Mouse (Mus musculus) hindbrain, embryonic 15.5 days (tissue): Measurements from ENCODE around the gene Opalin. TPM values are rescaled to one million over a fixed set of nuclear protein-coding genes. Genes with fewer than 3 reads are reported as not detected.
A peak's percentile ranks its signal among the peaks of the same experiment; 100 is the strongest.

Source experiments
- ATAC-seq: fragments of 200-750 bp; cut with Nextera tagmentation; 2 replicates; pipeline ENCODE4 v1.8.0; 2017; ENCODE audit warnings: low read depth, moderate number of reproducible peaks, moderate TSS enrichment; ENCODE audit not compliant: low FRiP score
- H3K27ac ChIP-seq: fragments of 300-500 bp; sonication (generic); replicated peaks from 2 replicates; pipeline ENCODE4 v1.5.1; 2015; ENCODE audit warnings: mild to moderate bottlenecking, inconsistent platforms
- H3K27me3 ChIP-seq: fragments of 300-500 bp; sonication (generic); 2 replicates; pipeline ENCODE4 v1.6.1; 2015; ENCODE audit warnings: control low read depth, inconsistent platforms
- H3K36me3 ChIP-seq: fragments of 300-500 bp; sonication (generic); 2 replicates; pipeline ENCODE4 v1.6.1; 2015; ENCODE audit warnings: control low read depth, inconsistent platforms
- H3K4me1 ChIP-seq: fragments of 300-500 bp; sonication (generic); replicated peaks from 2 replicates; pipeline ENCODE4 v1.6.1; 2015; ENCODE audit warnings: control low read depth, inconsistent platforms
- H3K4me2 ChIP-seq: fragments of 300-500 bp; sonication (generic); 2 replicates; pipeline ENCODE4 v1.6.1; 2015; ENCODE audit warnings: moderate library complexity, mild to moderate bottlenecking, inconsistent platforms
- H3K4me3 ChIP-seq: fragments of 300-500 bp; sonication (generic); 2 replicates; pipeline ENCODE4 v1.5.1; 2015; ENCODE audit warnings: mild to moderate bottlenecking, inconsistent platforms
- H3K9ac ChIP-seq: fragments of 300-500 bp; sonication (generic); 2 replicates; pipeline ENCODE4 v1.6.1; 2015; ENCODE audit warnings: inconsistent platforms
- H3K9me3 ChIP-seq: fragments of 300-500 bp; sonication (generic); 2 replicates; pipeline ENCODE4 v1.6.1; 2016; ENCODE audit warnings: control low read depth, inconsistent platforms
- WGBS: fragments of 180-500 bp; shearing (Covaris S2); methylation state at CpG from one replicate; pipeline ENCODE4 v1.1.7; 2015; 5-methylcytosine and 5-hydroxymethylcytosine counted together
- polyA plus RNA-seq: library from polyadenylated mRNA; unstranded; fragments of >200 nt; fragmentation: Nextera tagmentation; extraction: Ambion mirVana; gene quantifications from 2 replicates; pipeline ENCODE4 v1.2.1, GENCODE M21; 2015

The Opalin gene
- polyA plus RNA-seq: not detected in 2 replicates

GRCm38 (mm10) chr19:41076906-41077305 lies at the start of gene Opalin:
Gene Opalin (minus strand): TSS chr19:41077113.
- Histone ChIP-seq H3K9me3 (no peaks in the 10 kb centered on the region), H3K27me3 (no peaks in the 10 kb centered on the region), H3K4me3 (no peak within 1 kb of the TSS), H3K4me1 (peaks cover 7% of the 10 kb centered on the region; the same call in 1 of the 2 replicates), H3K36me3 (no peaks in the 10 kb centered on the region), H3K4me2 (no peak within 1 kb of the TSS), H3K27ac (no peak within 1 kb of the TSS), H3K9ac (no peak within 1 kb of the TSS)
- WGBS: 77% methylated on average over 3 of the region's 3 CpGs
- ATAC-seq: no peak

GRCm38 (mm10) chr19:41123009-41123408 lies 46.1 kb upstream of the Opalin start:
- Histone ChIP-seq H3K4me1 (0 out of 2 replicates have a peak, but pooled peaks cover 5% of the 10 kb centered on the region), H3K4me2 (no peak overlapping the region), H3K9me3 (no peaks in the 10 kb centered on the region), H3K36me3 (no peaks in the 10 kb centered on the region), H3K27ac (no peak overlapping the region), H3K4me3 (no peak overlapping the region), H3K9ac (no peak overlapping the region), H3K27me3 (0 out of 2 replicates have a peak, but pooled peaks cover 5% of the 10 kb centered on the region)
- no peak for ATAC-seq
- 28% methylated on average over 3 of the region's 3 CpGs for WGBS

GRCm38 (mm10) chr19:41119924-41120323 lies 43.0 kb upstream of the Opalin start:
- no peak overlapping the region for H3K4me2 ChIP-seq
- H3K4me3 ChIP-seq: no peak overlapping the region
- 74% methylated on average over 13 of the region's 13 CpGs for WGBS
- no peak overlapping the region for H3K27ac ChIP-seq
- no peaks in the 10 kb centered on the region for H3K36me3 ChIP-seq
- ATAC-seq: peak; percentile 46; the same call in 1 of the 2 replicates
- H3K27me3 ChIP-seq: 0 out of 2 replicates have a peak, but pooled peaks cover 5% of the 10 kb centered on the region
- no peaks in the 10 kb centered on the region for H3K9me3 ChIP-seq
- H3K4me1 ChIP-seq: peaks cover 6% of the 10 kb centered on the region
- no peak overlapping the region for H3K9ac ChIP-seq

GRCm38 (mm10) chr19:41118346-41118745 lies 41.4 kb upstream of the Opalin start:
- no peak for ATAC-seq
- no peak overlapping the region for H3K27ac ChIP-seq
- H3K4me3 ChIP-seq: no peak overlapping the region
- no peak overlapping the region for H3K4me2 ChIP-seq
- WGBS: 45% methylated on average over 6 of the region's 6 CpGs
- H3K9me3 ChIP-seq: no peaks in the 10 kb centered on the region
- no peaks in the 10 kb centered on the region for H3K36me3 ChIP-seq
- peaks cover 21% of the 10 kb centered on the region for H3K4me1 ChIP-seq
- 0 out of 2 replicates have a peak, but pooled peaks cover 5% of the 10 kb centered on the region for H3K27me3 ChIP-seq
- H3K9ac ChIP-seq: no peak overlapping the region

- H3K4me2 ChIP-seq: no peak overlapping the region
- H3K4me3 ChIP-seq: no peak overlapping the region
- ATAC-seq: 0 out of 2 replicates have a peak, but pooled peaks have one; percentile 39
- H3K27me3 ChIP-seq: 0 out of 2 replicates have a peak, but pooled peaks cover 5% of the 10 kb centered on the region
- no peak overlapping the region for H3K9ac ChIP-seq
- H3K27ac ChIP-seq: no peak overlapping the region
- peaks cover 29% of the 10 kb centered on the region for H3K4me1 ChIP-seq
- H3K36me3 ChIP-seq: no peaks in the 10 kb centered on the region
- no peaks in the 10 kb centered on the region for H3K9me3 ChIP-seq
- 66% methylated on average over 4 of the region's 4 CpGs for WGBS
Measured at GRCm38 (mm10) chr19:41117334-41117733, 40.4 kb upstream of the Opalin start.

- H3K27ac ChIP-seq: no peak overlapping the region
- H3K9ac ChIP-seq: no peak overlapping the region
- no peaks in the 10 kb centered on the region for H3K36me3 ChIP-seq
- no peaks in the 10 kb centered on the region for H3K9me3 ChIP-seq
- ATAC-seq: peak; percentile 43
- H3K4me2 ChIP-seq: no peak overlapping the region
- H3K27me3 ChIP-seq: no peaks in the 10 kb centered on the region
- peaks cover 33% of the 10 kb centered on the region for H3K4me1 ChIP-seq
- no peak overlapping the region for H3K4me3 ChIP-seq
- WGBS: 18% methylated on average over 5 of the region's 5 CpGs
Measured at GRCm38 (mm10) chr19:41114611-41115010, 37.7 kb upstream of the Opalin start.

GRCm38 (mm10) chr19:41113911-41114531 lies 37.1 kb upstream of the Opalin start:
- Histone ChIP-seq H3K36me3 (no peaks in the 10 kb centered on the region), H3K9ac (no peak overlapping the region), H3K4me1 (peaks cover 39% of the 10 kb centered on the region), H3K27ac (no peak overlapping the region), H3K9me3 (no peaks in the 10 kb centered on the region), H3K4me3 (no peak overlapping the region), H3K4me2 (no peak overlapping the region), H3K27me3 (no peaks in the 10 kb centered on the region)
- ATAC-seq: peak; percentile 40
- 44% methylated on average over 17 of the region's 17 CpGs for WGBS

- 24% methylated on average over 6 of the region's 6 CpGs for WGBS
- Histone ChIP-seq H3K4me3 (no peak overlapping the region), H3K36me3 (no peaks in the 10 kb centered on the region), H3K9ac (no peak overlapping the region), H3K27ac (no peak overlapping the region), H3K4me1 (peaks cover 44% of the 10 kb centered on the region), H3K4me2 (no peak overlapping the region), H3K9me3 (no peaks in the 10 kb centered on the region), H3K27me3 (no peaks in the 10 kb centered on the region)
- no peak for ATAC-seq
Measured at GRCm38 (mm10) chr19:41112609-41113008, 35.7 kb upstream of the Opalin start.

- Histone ChIP-seq H3K4me1 (peaks cover 43% of the 10 kb centered on the region), H3K27me3 (peaks cover 8% of the 10 kb centered on the region; the same call in 1 of the 2 replicates), H3K9ac (no peak overlapping the region), H3K9me3 (no peaks in the 10 kb centered on the region), H3K27ac (no peak overlapping the region), H3K4me2 (no peak overlapping the region), H3K4me3 (no peak overlapping the region), H3K36me3 (no peaks in the 10 kb centered on the region)
- ATAC-seq: no peak
- 31% methylated on average over 5 of the region's 5 CpGs for WGBS
Measured at GRCm38 (mm10) chr19:41109991-41110390, 33.1 kb upstream of the Opalin start.

- no peaks in the 10 kb centered on the region for H3K9me3 ChIP-seq
- H3K27ac ChIP-seq: no peak overlapping the region
- no peaks in the 10 kb centered on the region for H3K36me3 ChIP-seq
- H3K4me2 ChIP-seq: 0 out of 2 replicates have a peak overlapping the region, but pooled peaks have one; percentile 9
- H3K9ac ChIP-seq: no peak overlapping the region
- H3K4me3 ChIP-seq: no peak overlapping the region
- peaks cover 8% of the 10 kb centered on the region; the same call in 1 of the 2 replicates for H3K27me3 ChIP-seq
- ATAC-seq: peak; percentile 65
- 22% methylated on average over 8 of the region's 8 CpGs for WGBS
- peaks cover 38% of the 10 kb centered on the region for H3K4me1 ChIP-seq
Measured at GRCm38 (mm10) chr19:41109496-41109895, 32.6 kb upstream of the Opalin start.

- no peak overlapping the region for H3K4me2 ChIP-seq
- no peak for ATAC-seq
- H3K9me3 ChIP-seq: no peaks in the 10 kb centered on the region
- H3K4me3 ChIP-seq: no peak overlapping the region
- H3K9ac ChIP-seq: no peak overlapping the region
- H3K4me1 ChIP-seq: peaks cover 30% of the 10 kb centered on the region
- H3K36me3 ChIP-seq: no peaks in the 10 kb centered on the region
- no peak overlapping the region for H3K27ac ChIP-seq
- H3K27me3 ChIP-seq: peaks cover 8% of the 10 kb centered on the region; the same call in 1 of the 2 replicates
- 69% methylated on average over 7 of the region's 7 CpGs for WGBS
Measured at GRCm38 (mm10) chr19:41108666-41109065, 31.8 kb upstream of the Opalin start.

- H3K36me3 ChIP-seq: no peaks in the 10 kb centered on the region
- H3K4me2 ChIP-seq: no peak overlapping the region
- no peak overlapping the region for H3K4me3 ChIP-seq
- no peak overlapping the region for H3K27ac ChIP-seq
- ATAC-seq: no peak
- H3K4me1 ChIP-seq: peaks cover 21% of the 10 kb centered on the region
- no peak overlapping the region for H3K9ac ChIP-seq
- peaks cover 12% of the 10 kb centered on the region for H3K27me3 ChIP-seq
- H3K9me3 ChIP-seq: no peaks in the 10 kb centered on the region
- 71% methylated on average over 8 of the region's 8 CpGs for WGBS
Measured at GRCm38 (mm10) chr19:41107530-41107929, 30.6 kb upstream of the Opalin start.
